Mouse (Mus musculus) intestine, embryonic 16.5 days (tissue): ENCODE measurements at regions not wholly inside any gene's neighbourhood (a gene's known extent, or its start where the extent isn't known, plus 50 kb on each side); places are given as distances from the start of the nearest gene placed in this dataset.
A peak's percentile ranks its signal among the peaks of the same experiment; 100 is the strongest.

Source experiments
- ATAC-seq: fragments of 200-750 bp; cut with Nextera tagmentation; 2 replicates; pipeline ENCODE4 v1.8.0; 2017; ENCODE audit warnings: moderate TSS enrichment, moderate library complexity
- H3K27ac ChIP-seq: fragments of 300-500 bp; sonication (generic); 2 replicates; pipeline ENCODE4 v1.5.1; 2014; ENCODE audit warnings: mild to moderate bottlenecking, low read length
- H3K27me3 ChIP-seq: fragments of 300-500 bp; sonication (generic); replicated peaks from 2 replicates; pipeline ENCODE4 v1.6.1; 2014; ENCODE audit warnings: low read length, control low read depth, mixed read lengths; ENCODE audit not compliant: control insufficient read depth, insufficient read depth
- H3K36me3 ChIP-seq: fragments of 300-500 bp; sonication (generic); 2 replicates; pipeline ENCODE4 v1.6.1; 2014; ENCODE audit warnings: low read length, control low read depth; ENCODE audit not compliant: control insufficient read depth, insufficient read depth
- H3K4me1 ChIP-seq: fragments of 300-500 bp; sonication (generic); 2 replicates; pipeline ENCODE4 v1.6.1; 2014; ENCODE audit warnings: low read length, control low read depth, mixed read lengths; ENCODE audit not compliant: control insufficient read depth, insufficient read depth
- H3K4me2 ChIP-seq: fragments of 300-500 bp; sonication (generic); 2 replicates; pipeline ENCODE4 v1.6.1; 2014; ENCODE audit warnings: low read depth, low read length, control low read depth
- H3K4me3 ChIP-seq: fragments of 300-500 bp; sonication (generic); 2 replicates; pipeline ENCODE4 v1.5.1; 2014; ENCODE audit warnings: mild to moderate bottlenecking, low read length
- H3K9ac ChIP-seq: fragments of 300-500 bp; sonication (generic); 2 replicates; pipeline ENCODE4 v1.6.1; 2014; ENCODE audit warnings: low read depth, low read length
- H3K9me3 ChIP-seq: fragments of 300-500 bp; sonication (generic); 2 replicates; pipeline ENCODE4 v1.6.1; 2016; ENCODE audit warnings: low read length, control low read depth; ENCODE audit not compliant: control insufficient read depth
- WGBS: fragments of 180-500 bp; shearing (Covaris S2); extraction: QIAGEN DNeasy Blood & Tissue Kit; methylation state at CpG from one replicate; pipeline ENCODE4 v1.1.7; 2014; 5-methylcytosine and 5-hydroxymethylcytosine counted together

GRCm38 (mm10) chr7:129779939-129780338 is 188.3 kb downstream of the Wdr11 start:
- Histone ChIP-seq H3K36me3 (no peaks in the 10 kb centered on the region), H3K9ac (no peak overlapping the region), H3K27me3 (no peaks in the 10 kb centered on the region), H3K4me1 (no peaks in the 10 kb centered on the region; the same call in none of the 2 replicates), H3K4me3 (no peak overlapping the region), H3K4me2 (no peak overlapping the region), H3K9me3 (no peaks in the 10 kb centered on the region), H3K27ac (no peak overlapping the region)
- WGBS, result 74% methylated on average over 6 of the region's 6 CpGs
- no peak for ATAC-seq

- Histone ChIP-seq H3K36me3 (no peaks in the 10 kb centered on the region), H3K27me3 (no peaks in the 10 kb centered on the region), H3K4me2 (no peak overlapping the region), H3K4me3 (no peak overlapping the region), H3K9me3 (no peaks in the 10 kb centered on the region), H3K4me1 (no peaks in the 10 kb centered on the region; the same call in 1 of the 2 replicates), H3K9ac (no peak overlapping the region), H3K27ac (no peak overlapping the region)
- 63% methylated on average over 3 of the region's 3 CpGs for WGBS
- ATAC-seq, result no peak
Measured at GRCm38 (mm10) chr7:129781756-129782155, 190.1 kb downstream of the Wdr11 start.

GRCm38 (mm10) chr7:129784966-129785365 is 193.3 kb downstream of the Wdr11 start:
- Histone ChIP-seq H3K27me3 (no peaks in the 10 kb centered on the region), H3K4me2 (no peak overlapping the region), H3K27ac (no peak overlapping the region), H3K9ac (no peak overlapping the region), H3K9me3 (no peaks in the 10 kb centered on the region), H3K4me1 (no peaks in the 10 kb centered on the region; the same call in 1 of the 2 replicates), H3K4me3 (no peak overlapping the region), H3K36me3 (no peaks in the 10 kb centered on the region)
- 81% methylated on average over 4 of the region's 4 CpGs for WGBS
- ATAC-seq, result no peak

- 0 out of 2 replicates have a peak, but pooled peaks cover 2% of the 10 kb centered on the region for H3K4me1 ChIP-seq
- WGBS, result 55% methylated on average over 2 of the region's 2 CpGs
- no peak for ATAC-seq
- no peak overlapping the region for H3K4me3 ChIP-seq
- no peaks in the 10 kb centered on the region for H3K9me3 ChIP-seq
- no peak overlapping the region for H3K4me2 ChIP-seq
- no peaks in the 10 kb centered on the region for H3K36me3 ChIP-seq
- H3K27ac ChIP-seq, result no peak overlapping the region
- H3K27me3 ChIP-seq, result no peaks in the 10 kb centered on the region
- H3K9ac ChIP-seq, result no peak overlapping the region
Measured at GRCm38 (mm10) chr7:129787011-129787410, 195.3 kb downstream of the Wdr11 start.

GRCm38 (mm10) chr7:129787736-129788135 is 196.1 kb downstream of the Wdr11 start:
- ATAC-seq, result no peak
- 86% methylated on average over 2 of the region's 2 CpGs for WGBS
- H3K36me3 ChIP-seq, result no peaks in the 10 kb centered on the region
- no peak overlapping the region for H3K9ac ChIP-seq
- 0 out of 2 replicates have a peak, but pooled peaks cover 2% of the 10 kb centered on the region for H3K4me1 ChIP-seq
- no peak overlapping the region for H3K4me2 ChIP-seq
- H3K9me3 ChIP-seq, result no peaks in the 10 kb centered on the region
- H3K27ac ChIP-seq, result no peak overlapping the region
- no peaks in the 10 kb centered on the region for H3K27me3 ChIP-seq
- H3K4me3 ChIP-seq, result no peak overlapping the region

GRCm38 (mm10) chr7:129789461-129789860 is 197.8 kb downstream of the Wdr11 start:
- Histone ChIP-seq H3K36me3 (no peaks in the 10 kb centered on the region), H3K9me3 (no peaks in the 10 kb centered on the region), H3K4me2 (no peak overlapping the region), H3K9ac (no peak overlapping the region), H3K27me3 (no peaks in the 10 kb centered on the region), H3K27ac (no peak overlapping the region), H3K4me1 (peaks cover 4% of the 10 kb centered on the region; the same call in 1 of the 2 replicates), H3K4me3 (no peak overlapping the region)
- no peak for ATAC-seq
- WGBS, result 31% methylated on average over 6 of the region's 6 CpGs

- H3K9me3 ChIP-seq, result no peaks in the 10 kb centered on the region
- H3K27me3 ChIP-seq, result no peaks in the 10 kb centered on the region
- peaks cover 6% of the 10 kb centered on the region; the same call in 1 of the 2 replicates for H3K4me1 ChIP-seq
- no peak overlapping the region for H3K4me3 ChIP-seq
- ATAC-seq, result no peak
- H3K27ac ChIP-seq, result no peak overlapping the region
- 67% methylated on average over 6 of the region's 6 CpGs for WGBS
- no peak overlapping the region for H3K4me2 ChIP-seq
- no peak overlapping the region for H3K9ac ChIP-seq
- H3K36me3 ChIP-seq, result no peaks in the 10 kb centered on the region
Measured at GRCm38 (mm10) chr7:129790590-129791449, 199.2 kb downstream of the Wdr11 start.

- 57% methylated on average over 6 of the region's 6 CpGs for WGBS
- no peak overlapping the region for H3K4me2 ChIP-seq
- no peaks in the 10 kb centered on the region for H3K9me3 ChIP-seq
- no peak overlapping the region for H3K4me3 ChIP-seq
- H3K27ac ChIP-seq, result no peak overlapping the region
- no peaks in the 10 kb centered on the region for H3K36me3 ChIP-seq
- no peak for ATAC-seq
- H3K4me1 ChIP-seq, result peaks cover 6% of the 10 kb centered on the region; the same call in 1 of the 2 replicates
- H3K9ac ChIP-seq, result no peak overlapping the region
- H3K27me3 ChIP-seq, result no peaks in the 10 kb centered on the region
Measured at GRCm38 (mm10) chr7:129791450-129791820, 199.8 kb downstream of the Wdr11 start.

- peaks cover 6% of the 10 kb centered on the region; the same call in 1 of the 2 replicates for H3K4me1 ChIP-seq
- H3K36me3 ChIP-seq, result no peaks in the 10 kb centered on the region
- H3K27ac ChIP-seq, result peak overlapping the region; percentile 16; the same call in 1 of the 2 replicates
- no peaks in the 10 kb centered on the region for H3K27me3 ChIP-seq
- no peaks in the 10 kb centered on the region for H3K9me3 ChIP-seq
- peak; percentile 26; the same call in 1 of the 2 replicates for ATAC-seq
- H3K4me2 ChIP-seq, result no peak overlapping the region
- no peak overlapping the region for H3K9ac ChIP-seq
- 52% methylated on average over 2 of the region's 2 CpGs for whole genome bisulfite sequencing
- H3K4me3 ChIP-seq, result no peak overlapping the region
Measured at GRCm38 (mm10) chr7:129793733-129794132, 202.1 kb downstream of the Wdr11 start.
